In genomic region chr8:49901601-49902000, GRCm38 (mm10) we compare ENCODE assay signal across 12 mouse cellular contexts.
DNase-seq lines count a peak whose midpoint lies in the region; ATAC-seq and TF ChIP-seq lines count a peak whose summit lies in the region.
"Had no signal": no experiment of that assay in that cellular context is flagged by ENCODE, and none has a peak within 500 bp of the region (broad histone marks: within the 10 kb centered on the region; RNA-seq: fewer than 3 reads in every experiment).

No protein-coding gene starts in this region.

- H3K4me1 ChIP-seq in lung, embryonic 14.5 days (ENCODE audit: insufficient read depth), result no peaks in the 10 kb centered on the region
- peaks cover 10% of the 10 kb centered on the region for H3K4me1 ChIP-seq in hindbrain, embryonic 10.5 days (replicated peaks)
- peaks cover 12% of the 10 kb centered on the region for H3K4me1 ChIP-seq in limb, embryonic 12.5 days (replicated peaks)
- H3K4me1 ChIP-seq: liver, embryonic 12.5 days had no signal

- H3K4me3 ChIP-seq in lung, embryonic 14.5 days (ENCODE audit: low read depth, low read length), result no peak overlapping the region
- H3K4me3 ChIP-seq in hindbrain, embryonic 10.5 days, result no peak overlapping the region
- H3K4me3 ChIP-seq in limb, embryonic 12.5 days (replicated peaks), result no peak overlapping the region
- H3K4me3 ChIP-seq: liver, embryonic 12.5 days had no signal

- no peak for TF ChIP-seq CTCF in lung, embryonic 14.5 days (IDR thresholded peaks at IDR 0.05; ENCODE audit: low read depth)

- no peaks in the 10 kb centered on the region for H3K27me3 ChIP-seq in lung, embryonic 14.5 days (ENCODE audit: insufficient read depth, low read length)
- H3K27me3 ChIP-seq in hindbrain, embryonic 10.5 days (ENCODE audit: insufficient read depth, poor library complexity, severe bottlenecking), result no peaks in the 10 kb centered on the region
- no peaks in the 10 kb centered on the region for H3K27me3 ChIP-seq in limb, embryonic 12.5 days
- H3K27me3 ChIP-seq: CH12.LX; liver, embryonic 12.5 days had no signal

- ATAC-seq in lung, embryonic 14.5 days (ENCODE audit: insufficient read depth), result peak; percentile 74; the same call in 1 of the 2 replicates
- peak; percentile 68; the same call in 1 of the 2 replicates for ATAC-seq in limb, embryonic 12.5 days (ENCODE audit: insufficient number of reproducible peaks, insufficient read depth, low FRiP score, low TSS enrichment, low read depth)
- ATAC-seq: liver, embryonic 12.5 days had no signal

- no peak overlapping the region for H3K4me2 ChIP-seq in lung, embryonic 14.5 days
- H3K4me2 ChIP-seq in limb, embryonic 12.5 days, result peak overlapping the region; percentile 4; the same call in 1 of the 2 replicates
- H3K4me2 ChIP-seq: liver, embryonic 12.5 days had no signal

- H3K9me3 ChIP-seq in lung, embryonic 14.5 days (ENCODE audit: low read depth, low read length), result no peaks in the 10 kb centered on the region
- no peaks in the 10 kb centered on the region for H3K9me3 ChIP-seq in hindbrain, embryonic 10.5 days
- H3K9me3 ChIP-seq in limb, embryonic 12.5 days, result no peaks in the 10 kb centered on the region
- H3K9me3 ChIP-seq: liver, embryonic 12.5 days had no signal

- H3K9ac ChIP-seq in lung, embryonic 14.5 days, result no peak overlapping the region
- H3K9ac ChIP-seq in limb, embryonic 12.5 days (replicated peaks), result no peak overlapping the region
- H3K9ac ChIP-seq: liver, embryonic 12.5 days had no signal

- peak; percentile 53 for DNase-seq in lung, embryonic 14.5 days
- DNase-seq in lung, adult 18-20 months, result no peak
- peak; percentile 11 for DNase-seq in hindbrain, embryonic 10.5 days (ENCODE audit: low spot score)
- peak; percentile 77 for DNase-seq in retina, embryonic 14.5 days (ENCODE audit: low spot score)
- no peak for DNase-seq in layer of hippocampus, adult 11-12 months (ENCODE audit: low spot score)
- DNase-seq in heart, adult 18-20 months, result no peak
- no peak for DNase-seq in adipocyte (ENCODE audit: low spot score)
- DNase-seq: cerebellum, adult 11-12 months; heart, postnatal 4 days had no signal

- no peak overlapping the region for H3K27ac ChIP-seq in lung, embryonic 14.5 days (ENCODE audit: low read depth)
- H3K27ac ChIP-seq in hindbrain, embryonic 10.5 days, result no peak overlapping the region
- no peak overlapping the region for H3K27ac ChIP-seq in limb, embryonic 12.5 days
- H3K27ac ChIP-seq: liver, embryonic 12.5 days had no signal

- H3K36me3 ChIP-seq in lung, embryonic 14.5 days (ENCODE audit: insufficient read depth), result no peaks in the 10 kb centered on the region
- no peaks in the 10 kb centered on the region for H3K36me3 ChIP-seq in hindbrain, embryonic 10.5 days
- H3K36me3 ChIP-seq in limb, embryonic 12.5 days, result no peaks in the 10 kb centered on the region
- H3K36me3 ChIP-seq: liver, embryonic 12.5 days had no signal

- WGBS in lung, embryonic 14.5 days, result 38% methylated on average over 9 of the region's 9 CpGs
- 35% methylated on average over 9 of the region's 9 CpGs for WGBS in hindbrain, embryonic 10.5 days
- 21% methylated on average over 9 of the region's 9 CpGs for WGBS in limb, embryonic 12.5 days

Comparison
In these comparisons a context has a peak if more than half of its experiments do, and no peak if none do; other contexts are left out.
1. DNase-seq: peak in lung, embryonic 14.5 days (single experiment), hindbrain, embryonic 10.5 days (single experiment) and retina, embryonic 14.5 days (single experiment); none in lung, adult 18-20 months (0 of 2), layer of hippocampus, adult 11-12 months (single experiment), heart, adult 18-20 months (0 of 2) and adipocyte (single experiment).